Mouse (Mus musculus) embryonic facial prominence, embryonic 11.5 days (tissue): ENCODE data around the gene Cdc34b. TPM values are rescaled to one million over a fixed set of nuclear protein-coding genes. Genes with fewer than 3 reads are reported as not detected.
A peak's percentile ranks its signal among the peaks of the same experiment; 100 is the strongest.

Experiments
- ATAC-seq: fragments of 200-750 bp; cut with Nextera tagmentation; replicated peaks from 2 replicates; pipeline ENCODE4 v1.8.0; 2017; ENCODE audit warnings: low read depth; ENCODE audit not compliant: insufficient number of reproducible peaks, low FRiP score, low TSS enrichment
- DNase-seq: peaks from one replicate; pipeline ENCODE4 v3.0.0-alpha.2; 2015; ENCODE audit warnings: low spot score
- H3K27ac ChIP-seq: fragments of 300-500 bp; sonication (generic); replicated peaks from 2 replicates; pipeline ENCODE4 v1.5.1; 2014; ENCODE audit warnings: mild to moderate bottlenecking, low read depth, low read length, control low read depth
- H3K27me3 ChIP-seq: fragments of 300-500 bp; sonication (generic); 2 replicates; pipeline ENCODE4 v1.6.1; 2014; ENCODE audit warnings: mild to moderate bottlenecking, low read length, moderate library complexity, mixed read lengths; ENCODE audit not compliant: control insufficient read depth, insufficient read depth
- H3K36me3 ChIP-seq: fragments of 300-500 bp; sonication (generic); replicated peaks from 2 replicates; pipeline ENCODE4 v1.6.1; 2014; ENCODE audit warnings: low read depth, mild to moderate bottlenecking, low read length, moderate library complexity, mixed read lengths; ENCODE audit not compliant: control insufficient read depth, insufficient read depth
- H3K4me1 ChIP-seq: fragments of 300-500 bp; sonication (generic); 2 replicates; pipeline ENCODE4 v1.6.1; 2014; ENCODE audit warnings: low read length, mixed read lengths; ENCODE audit not compliant: control insufficient read depth, insufficient read depth
- H3K4me2 ChIP-seq: fragments of 300-500 bp; sonication (generic); 2 replicates; pipeline ENCODE4 v1.6.1; 2014; ENCODE audit warnings: low read depth, mild to moderate bottlenecking, control low read depth, low read length, moderate library complexity
- H3K4me3 ChIP-seq: fragments of 300-500 bp; sonication (generic); 2 replicates; pipeline ENCODE4 v1.5.1; 2014; ENCODE audit warnings: low read depth, low read length, control low read depth
- H3K9ac ChIP-seq: fragments of 300-500 bp; sonication (generic); replicated peaks from 2 replicates; pipeline ENCODE4 v1.6.1; 2014; ENCODE audit warnings: mild to moderate bottlenecking, control low read depth, low read length
- H3K9me3 ChIP-seq: fragments of 300-500 bp; sonication (generic); replicated peaks from 2 replicates; pipeline ENCODE4 v1.6.1; 2016; ENCODE audit warnings: mild to moderate bottlenecking, low read length, inconsistent platforms, mixed read lengths; ENCODE audit not compliant: control insufficient read depth
- WGBS: fragments of 180-500 bp; shearing (Covaris S2); extraction: QIAGEN DNeasy Blood & Tissue Kit; methylation state at CpG from one replicate; pipeline ENCODE4 v1.1.7; 2014; 5-methylcytosine and 5-hydroxymethylcytosine counted together
- polyA plus RNA-seq: library from polyadenylated mRNA; unstranded; fragments of >200 nt; fragmentation: Nextera tagmentation; extraction: Ambion mirVana; gene quantifications from 2 replicates; pipeline ENCODE4 v1.2.1, GENCODE M21; 2014

Cdc34b gene
- polyA plus RNA-seq, 1 experiment from 2014 or later = 0.29 TPM

DNA sequence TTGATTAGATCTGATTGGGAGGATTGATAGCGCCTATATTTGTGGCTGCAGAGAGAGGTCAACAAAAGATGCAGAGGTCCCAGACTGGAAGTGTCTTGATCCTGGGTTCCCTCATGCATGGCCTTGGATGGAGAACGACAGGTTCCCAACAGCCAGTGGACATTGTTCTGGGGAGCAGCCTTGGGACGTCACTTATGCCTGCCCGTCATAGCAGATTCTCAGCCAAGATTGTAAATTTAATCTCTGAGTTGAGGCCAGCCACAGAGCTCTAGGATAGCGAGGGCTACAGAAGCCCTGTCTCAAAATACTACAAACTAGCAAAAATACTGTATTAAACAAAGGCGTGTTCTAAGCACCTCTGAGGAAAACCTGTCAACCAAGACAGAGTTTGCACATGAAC lies 18.3 kb downstream of the Cdc34b start:
- Histone ChIP-seq H3K9ac (no peak overlapping the region), H3K27me3 (no peaks in the 10 kb centered on the region), H3K4me1 (no peaks in the 10 kb centered on the region), H3K4me3 (no peak overlapping the region), H3K36me3 (no peaks in the 10 kb centered on the region), H3K27ac (no peak overlapping the region), H3K9me3 (no peaks in the 10 kb centered on the region), H3K4me2 (no peak overlapping the region)
- 85% methylated on average over 6 of the region's 6 CpGs for WGBS
- ATAC-seq (no peak), DNase-seq (no peak)

DNA sequence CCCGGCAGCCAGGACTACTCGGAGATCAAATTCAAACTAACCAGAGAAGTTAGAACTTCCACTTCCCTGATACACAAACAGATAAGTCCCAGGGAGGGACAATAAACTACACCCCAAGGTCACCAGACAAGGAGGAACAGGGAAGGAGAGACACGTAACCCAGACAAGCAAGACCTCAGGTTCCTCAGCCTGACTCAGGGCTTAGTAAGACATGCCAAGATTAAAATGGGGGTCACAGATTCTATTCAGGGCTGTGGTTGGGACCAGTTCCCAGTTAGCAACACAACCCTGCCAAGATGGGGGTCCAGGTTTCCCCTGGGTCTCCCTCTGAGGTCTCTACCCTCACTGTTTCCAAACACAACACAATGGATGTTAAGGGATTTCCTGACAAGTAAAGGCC lies 18.8 kb downstream of the Cdc34b start:
- 81% methylated on average over 3 of the region's 3 CpGs for WGBS
- H3K4me2 ChIP-seq = no peak overlapping the region
- no peaks in the 10 kb centered on the region for H3K4me1 ChIP-seq
- H3K27me3 ChIP-seq = no peaks in the 10 kb centered on the region
- no peaks in the 10 kb centered on the region for H3K9me3 ChIP-seq
- ATAC-seq = no peak
- H3K4me3 ChIP-seq = no peak overlapping the region
- no peaks in the 10 kb centered on the region for H3K36me3 ChIP-seq
- H3K27ac ChIP-seq = no peak overlapping the region
- no peak overlapping the region for H3K9ac ChIP-seq
- DNase-seq = no peak

DNA sequence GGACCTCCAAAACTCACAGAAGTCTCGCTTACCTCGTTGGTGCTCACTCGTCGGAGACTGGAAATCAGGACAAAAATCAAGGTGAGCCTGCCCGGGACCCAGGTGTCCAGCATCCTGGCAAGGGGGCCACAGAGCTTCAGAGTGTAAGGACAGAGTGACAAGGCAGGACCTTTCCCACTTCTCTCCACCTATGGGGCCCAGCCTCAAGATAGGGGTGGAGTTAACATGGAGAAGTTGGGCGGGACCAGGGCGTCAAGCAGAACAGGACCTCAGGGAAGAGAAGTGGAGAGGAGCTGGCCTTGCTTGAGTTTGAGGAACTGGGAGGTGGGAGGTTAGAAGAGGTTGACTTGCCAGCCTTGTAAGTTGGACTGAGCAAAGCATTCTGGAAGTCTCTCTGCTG lies 19.2 kb downstream of the Cdc34b start:
- Histone ChIP-seq H3K27ac (no peak overlapping the region), H3K4me1 (no peaks in the 10 kb centered on the region), H3K36me3 (no peaks in the 10 kb centered on the region), H3K9me3 (no peaks in the 10 kb centered on the region), H3K9ac (no peak overlapping the region), H3K27me3 (no peaks in the 10 kb centered on the region), H3K4me2 (no peak overlapping the region), H3K4me3 (no peak overlapping the region)
- DNase-seq (no peak), ATAC-seq (no peak)
- 75% methylated on average over 7 of the region's 7 CpGs for WGBS

DNA sequence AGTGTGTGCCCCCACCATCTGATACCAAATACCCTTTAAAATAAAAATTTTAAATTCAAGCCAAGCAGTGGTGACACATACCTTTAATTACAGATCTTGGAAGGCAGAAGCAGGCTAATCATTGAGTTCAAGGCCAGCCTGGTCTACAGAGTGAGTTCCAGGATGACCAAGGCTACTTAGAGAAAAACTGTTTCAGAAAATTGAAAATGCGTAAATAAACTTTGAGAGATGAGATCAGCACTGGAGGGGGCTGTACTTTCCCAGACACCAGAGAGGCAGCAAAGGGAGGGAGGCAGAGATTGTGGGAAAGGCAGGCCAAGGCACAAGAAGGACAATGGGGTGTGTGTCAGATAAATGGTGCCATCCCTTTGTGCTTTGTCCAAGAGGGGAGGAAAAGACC lies 20.7 kb downstream of the Cdc34b start:
- whole genome bisulfite sequencing = 79% methylated on average over 1 of the region's 1 CpGs
- H3K9ac ChIP-seq = no peak overlapping the region
- no peaks in the 10 kb centered on the region for H3K4me1 ChIP-seq
- no peaks in the 10 kb centered on the region for H3K9me3 ChIP-seq
- no peak for DNase-seq
- no peak overlapping the region for H3K4me2 ChIP-seq
- ATAC-seq = no peak
- no peak overlapping the region for H3K4me3 ChIP-seq
- no peaks in the 10 kb centered on the region for H3K36me3 ChIP-seq
- no peak overlapping the region for H3K27ac ChIP-seq
- no peaks in the 10 kb centered on the region for H3K27me3 ChIP-seq

DNA sequence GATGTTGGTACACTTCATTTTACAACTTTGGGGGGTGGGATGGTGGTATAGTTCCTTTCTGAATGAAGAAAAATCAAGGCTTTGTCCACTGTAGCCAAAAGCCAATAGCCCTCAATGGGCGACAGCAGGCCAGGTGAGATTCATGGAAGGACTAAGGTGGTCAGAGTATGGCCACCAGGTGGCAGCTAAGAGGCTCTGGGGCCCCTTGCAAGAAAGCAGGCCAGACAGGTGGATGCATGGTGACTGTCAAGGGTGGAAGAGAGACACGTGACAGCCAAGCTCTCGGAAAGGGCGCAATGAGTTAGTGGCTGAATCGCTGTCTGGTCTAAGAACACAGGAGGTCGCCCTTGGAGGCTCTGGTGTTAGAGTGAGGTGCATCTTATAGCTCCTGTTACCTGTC lies 21.2 kb downstream of the Cdc34b start:
- H3K4me1 ChIP-seq = no peaks in the 10 kb centered on the region
- H3K36me3 ChIP-seq = no peaks in the 10 kb centered on the region
- no peak overlapping the region for H3K4me3 ChIP-seq
- WGBS = 32% methylated on average over 6 of the region's 6 CpGs
- no peaks in the 10 kb centered on the region for H3K9me3 ChIP-seq
- H3K9ac ChIP-seq = no peak overlapping the region
- no peak overlapping the region for H3K4me2 ChIP-seq
- ATAC-seq (no peak), DNase-seq (no peak)
- no peaks in the 10 kb centered on the region for H3K27me3 ChIP-seq
- H3K27ac ChIP-seq = no peak overlapping the region

DNA sequence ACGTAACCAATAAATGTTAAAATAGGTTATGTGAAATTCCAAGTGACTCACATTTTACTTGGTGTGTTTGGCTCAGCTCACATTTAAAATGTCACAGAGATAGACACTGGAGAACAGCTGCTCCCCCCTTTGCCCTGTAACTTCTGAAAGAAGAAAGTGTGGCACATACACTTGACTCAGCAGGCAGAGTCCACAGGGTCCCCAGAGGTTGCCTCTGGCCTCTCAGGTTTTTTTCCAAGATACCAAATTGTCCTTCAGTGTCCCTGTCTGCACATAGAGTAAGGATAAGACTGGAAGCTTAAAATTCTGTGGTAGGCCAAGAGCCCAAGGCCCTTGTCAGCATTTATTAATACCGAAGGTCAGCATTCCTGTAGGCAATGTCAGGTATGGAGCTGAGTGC lies 25.7 kb downstream of the Cdc34b start:
- DNase-seq (no peak), ATAC-seq (no peak)
- Histone ChIP-seq H3K4me1 (no peaks in the 10 kb centered on the region), H3K4me3 (no peak overlapping the region), H3K36me3 (no peaks in the 10 kb centered on the region), H3K9ac (no peak overlapping the region), H3K4me2 (no peak overlapping the region), H3K27ac (no peak overlapping the region), H3K27me3 (no peaks in the 10 kb centered on the region), H3K9me3 (no peaks in the 10 kb centered on the region)
- WGBS = 89% methylated on average over 2 of the region's 2 CpGs

DNA sequence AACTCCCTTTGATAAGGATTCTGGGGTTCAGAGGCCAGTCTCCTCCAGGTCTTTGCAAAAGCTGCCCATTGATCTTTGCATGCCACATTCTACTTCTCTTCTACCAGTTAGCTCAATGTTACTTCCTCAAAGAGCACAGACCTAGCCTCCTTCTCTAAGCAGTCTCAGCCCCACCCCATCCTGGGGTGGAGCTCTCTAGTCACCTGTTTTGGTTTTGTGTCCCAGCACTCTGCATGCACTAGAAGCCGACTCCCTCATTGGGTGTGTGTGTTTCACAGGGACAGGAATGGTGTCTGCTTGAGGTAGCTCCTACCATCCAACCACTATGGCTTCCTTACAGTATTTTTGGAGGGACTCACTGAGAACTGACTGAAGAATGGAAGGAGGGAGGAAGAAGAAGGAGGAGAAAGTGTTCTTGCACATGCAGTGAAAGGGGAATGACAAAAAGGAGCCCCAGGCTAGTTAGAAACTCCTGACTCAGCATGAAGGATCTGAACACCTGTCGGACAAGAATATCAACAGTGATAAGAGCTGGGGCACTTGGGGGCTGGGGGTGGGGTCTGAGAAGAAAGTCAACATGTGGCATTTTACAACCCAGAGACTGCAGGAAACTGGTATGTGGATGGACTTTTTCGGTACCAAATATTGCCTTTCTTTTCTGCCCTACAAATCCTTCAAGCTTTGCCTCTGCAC lies 30.9 kb downstream of the Cdc34b start:
- Histone ChIP-seq H3K27me3 (no peaks in the 10 kb centered on the region), H3K36me3 (no peaks in the 10 kb centered on the region), H3K27ac (no peak overlapping the region), H3K4me3 (no peak overlapping the region), H3K4me2 (no peak overlapping the region), H3K4me1 (no peaks in the 10 kb centered on the region), H3K9me3 (no peaks in the 10 kb centered on the region), H3K9ac (no peak overlapping the region)
- ATAC-seq = no peak
- 77% methylated on average over 3 of the region's 3 CpGs for WGBS
- DNase-seq = no peak

DNA sequence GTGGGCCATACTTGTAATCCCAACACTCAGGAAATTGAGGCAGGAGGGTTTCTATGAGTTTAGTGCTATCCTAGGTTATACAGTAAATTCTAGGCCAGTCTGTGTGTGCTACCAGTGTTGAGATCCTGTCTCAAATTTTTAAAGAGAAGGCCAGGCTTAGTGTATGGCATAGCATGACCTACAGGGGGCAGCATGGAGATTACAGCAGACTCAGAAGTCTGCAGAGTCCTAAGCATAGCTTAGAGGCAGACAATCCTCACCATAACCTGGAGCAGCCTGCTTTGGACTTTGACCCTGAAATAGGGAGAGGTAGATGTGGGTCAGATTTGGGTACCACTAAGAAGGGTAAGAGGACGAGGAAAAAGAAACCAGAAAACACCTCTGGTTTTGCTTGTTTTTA lies 32.3 kb downstream of the Cdc34b start:
- 73% methylated on average over 1 of the region's 1 CpGs for WGBS
- ATAC-seq = no peak
- DNase-seq = peak; percentile 20

More for the DNA sequence above, 32.3 kb downstream of the Cdc34b start:
- H3K4me3 ChIP-seq = no peak overlapping the region
- no peaks in the 10 kb centered on the region for H3K36me3 ChIP-seq
- H3K27me3 ChIP-seq = no peaks in the 10 kb centered on the region
- no peaks in the 10 kb centered on the region for H3K4me1 ChIP-seq
- H3K9me3 ChIP-seq = no peaks in the 10 kb centered on the region
- no peak overlapping the region for H3K4me2 ChIP-seq
- no peak overlapping the region for H3K9ac ChIP-seq
- no peak overlapping the region for H3K27ac ChIP-seq
